Mouse (Mus musculus): ENCODE data around the gene Prom2. TPM values are rescaled to one million over a fixed set of nuclear protein-coding genes. Genes with fewer than 3 reads are reported as not detected.

Prom2 gene
- not detected for polyA plus RNA-seq (2017; shearing (Covaris generic))

DNA sequence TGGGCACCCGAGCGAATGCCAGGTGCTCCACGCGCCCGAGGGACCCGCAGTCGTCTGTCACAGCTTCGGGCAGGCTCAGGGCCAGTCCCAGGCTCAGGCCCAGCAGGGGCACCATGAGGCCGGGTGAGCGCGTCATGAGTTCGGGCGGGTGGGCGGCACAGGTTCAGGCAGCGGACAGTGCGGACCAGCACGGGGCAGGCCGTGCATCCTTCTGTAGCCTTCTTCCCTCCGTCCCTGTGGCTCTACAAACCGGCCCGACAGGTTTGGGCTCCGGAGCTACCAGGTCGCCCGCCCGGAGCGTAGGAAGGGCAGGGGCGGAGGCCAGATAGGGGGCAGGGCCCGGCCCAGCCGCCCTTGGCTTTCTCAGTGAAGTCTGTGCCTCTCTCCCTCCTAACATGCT lies at the start of gene Prom2:
TSS of gene Prom2 (minus strand) at position 283 of the 400 bp plus-strand sequence.

DNA sequence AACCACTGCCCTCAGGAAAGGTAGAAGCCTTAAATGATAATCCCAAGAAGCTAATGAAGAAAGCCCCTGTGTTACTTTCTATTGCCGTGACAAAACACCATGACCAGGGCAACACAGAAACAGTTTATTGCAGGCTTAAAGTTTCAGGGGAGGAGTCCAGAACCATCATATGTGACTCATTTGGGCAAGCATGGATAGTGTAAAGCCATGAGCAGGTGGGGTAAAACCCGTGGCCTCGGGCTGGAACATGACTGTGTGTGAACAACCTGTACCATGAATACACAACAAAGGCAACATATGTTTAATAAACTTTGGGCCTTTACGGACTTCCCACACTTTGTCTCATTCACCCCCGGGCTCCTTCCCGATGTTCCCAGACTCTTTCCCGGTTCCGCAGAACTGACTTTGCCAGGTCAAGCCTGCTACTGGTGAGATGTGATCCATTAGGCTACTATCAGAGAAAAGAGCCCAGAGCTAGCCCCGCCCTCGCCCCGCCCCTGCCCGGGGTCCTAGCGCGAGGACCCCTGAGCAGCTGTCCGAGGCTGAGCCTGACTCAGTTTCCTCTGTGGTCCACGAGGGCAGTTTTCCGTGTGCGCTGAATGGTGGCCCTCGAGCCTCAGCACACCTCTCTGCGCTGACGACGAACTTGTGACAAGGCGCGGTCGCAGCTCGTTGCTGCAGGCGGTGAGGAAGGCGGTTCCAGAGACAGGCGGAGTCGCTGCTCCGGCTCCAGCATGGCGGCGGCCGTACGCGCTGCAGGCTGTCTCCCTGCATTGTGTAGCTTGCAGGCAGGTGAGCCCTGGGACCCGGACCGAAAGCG lies 45.6 kb upstream of the Prom2 start, which contains the start of the genes Zfp661 and Mrps5:
TSS of gene Zfp661 (minus strand) at position 401 of the 820 bp plus-strand sequence.
TSS of gene Mrps5 (plus strand) at position 529 of the 820 bp plus-strand sequence.

DNA sequence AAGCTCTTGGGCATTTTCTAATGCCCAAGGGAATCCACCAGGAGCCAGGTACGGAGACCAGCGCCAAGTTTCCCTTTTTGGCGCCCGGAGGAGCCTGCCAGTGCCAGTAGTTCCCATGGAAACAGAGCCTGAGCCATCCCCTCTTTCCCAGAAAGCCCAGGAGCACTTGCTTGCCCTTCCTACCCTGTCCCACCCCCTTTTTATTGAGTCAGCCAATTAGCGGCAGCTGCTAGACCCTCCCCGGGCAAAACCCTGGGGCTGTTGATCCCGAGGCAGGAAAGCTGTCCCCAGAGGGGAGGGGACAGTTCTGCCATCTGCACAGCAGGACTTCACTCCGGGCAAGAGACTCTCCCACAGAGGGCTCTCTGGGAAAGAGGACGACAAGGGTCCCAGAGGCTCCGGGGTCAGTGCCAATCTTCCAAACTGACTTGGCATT lies 19.2 kb downstream of the Prom2 start, which contains the start of gene Kcnip3:
TSS of gene Kcnip3 (minus strand) at position 89 of the 436 bp plus-strand sequence.

Other genes starting within 250 kb of the Prom2 start
- 9.9 TPM for gene Dusp2, start 205.3 kb downstream of the Prom2 start, polyA plus RNA-seq (2017; shearing (Covaris generic))
- gene Astl, start 202.8 kb downstream of the Prom2 start, polyA plus RNA-seq (2017; shearing (Covaris generic)) = 0.56 TPM
- gene Adra2b, start 178.3 kb downstream of the Prom2 start, polyA plus RNA-seq (2017; shearing (Covaris generic)) = not detected
- 0.90 TPM for gene Gpat2, start 116.3 kb downstream of the Prom2 start, polyA plus RNA-seq (2017; shearing (Covaris generic))
- 36.1 TPM for gene Fahd2a, start 96.9 kb downstream of the Prom2 start, polyA plus RNA-seq (2017; shearing (Covaris generic))
- 0.60 TPM for gene Kcnip3, start 19.4 kb downstream of the Prom2 start, polyA plus RNA-seq (2017; shearing (Covaris generic))
- 4.8 TPM for gene Zfp661, start 45.6 kb upstream of the Prom2 start, polyA plus RNA-seq (2017; shearing (Covaris generic))
- gene Mrps5, start 45.8 kb upstream of the Prom2 start, polyA plus RNA-seq (2017; shearing (Covaris generic)) = 145 TPM
- gene Mal, start 115.2 kb upstream of the Prom2 start, polyA plus RNA-seq (2017; shearing (Covaris generic)) = not detected
- gene Mall, start 188.5 kb upstream of the Prom2 start, polyA plus RNA-seq (2017; shearing (Covaris generic)) = not detected
- gene Nphp1, start 247.4 kb upstream of the Prom2 start, polyA plus RNA-seq (2017; shearing (Covaris generic)) = 0.38 TPM